Mouse (Mus musculus): Measurements from ENCODE around the gene 4930524B15Rik. TPM values are rescaled to one million over a fixed set of nuclear protein-coding genes. Genes with fewer than 3 reads are reported as not detected.
"Not testable (repeated sequence)": the region's sequence is repeated elsewhere in the genome, so short reads cannot be mapped to it uniquely, and the experiment has no call there.

The 4930524B15Rik gene
- polyA plus RNA-seq, 1 experiment from 2014 or later: not detected

DNA sequence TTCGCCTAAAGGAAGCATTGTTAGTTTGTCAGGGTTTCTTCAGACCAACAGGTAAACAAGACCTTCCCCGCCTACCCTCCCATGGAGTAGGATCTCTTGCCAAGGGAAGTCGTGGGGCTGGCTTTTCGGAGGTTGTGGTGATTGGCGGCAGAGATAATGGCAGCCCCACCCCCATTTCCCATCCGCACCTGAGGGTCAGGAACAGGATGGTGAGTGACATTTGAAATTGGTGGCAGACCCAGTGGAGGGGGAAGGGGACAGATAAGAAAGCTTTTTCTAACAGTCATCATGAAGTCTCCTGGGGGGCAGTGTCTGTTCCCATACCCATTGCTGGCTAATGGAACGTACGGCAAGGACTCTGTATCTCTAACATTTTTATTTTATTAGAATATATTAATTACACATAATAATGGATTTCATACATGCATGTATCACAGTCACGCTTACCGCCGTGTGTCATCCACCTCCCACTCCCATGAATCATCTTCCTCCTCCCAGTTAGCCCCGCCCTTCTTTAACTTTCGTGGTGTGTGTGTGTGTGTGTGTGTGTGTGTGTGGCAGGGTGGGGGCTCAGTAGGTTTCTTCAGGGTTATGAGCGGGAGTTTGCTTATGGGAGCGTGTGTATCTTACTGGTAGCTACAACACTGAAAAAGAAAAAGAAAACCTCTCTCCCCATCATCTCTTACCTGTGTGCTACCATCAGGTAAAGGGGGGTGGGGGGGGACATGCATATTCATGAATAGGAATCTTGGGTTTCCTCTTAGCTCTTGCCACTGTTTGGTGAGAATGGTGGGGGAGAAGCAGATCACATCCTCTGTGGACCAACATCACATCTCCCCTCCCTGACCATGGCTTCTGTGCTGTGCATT is 16.7 kb upstream of the 4930524B15Rik start:
- H3K27me3 ChIP-seq (ENCODE audit: control insufficient read depth, insufficient read depth, low read depth, low read length): no peaks in the 10 kb centered on the region; the same call in 1 of the 2 replicates
- no peak overlapping the region for H3K27ac ChIP-seq (ENCODE audit: low read length)
- ATAC-seq (ENCODE audit: low read depth): peak; percentile 47; the same call in 1 of the 2 replicates
- H3K4me1 ChIP-seq (replicated peaks; ENCODE audit: control insufficient read depth, insufficient read depth, low read length): peaks cover 4% of the 10 kb centered on the region
- peak overlapping the region; percentile 70 for H3K4me2 ChIP-seq (ENCODE audit: low read depth, low read length)
- peak overlapping the region; percentile 57 for H3K9ac ChIP-seq (ENCODE audit: low read length)
- WGBS: 17% methylated on average over 15 of the region's 15 CpGs
- H3K9me3 ChIP-seq (ENCODE audit: control insufficient read depth, low read length): no peaks in the 10 kb centered on the region
- H3K4me3 ChIP-seq (ENCODE audit: low read length): peak overlapping the region; percentile 55
- no peaks in the 10 kb centered on the region for H3K36me3 ChIP-seq (ENCODE audit: control insufficient read depth, insufficient read depth, low read length)

DNA sequence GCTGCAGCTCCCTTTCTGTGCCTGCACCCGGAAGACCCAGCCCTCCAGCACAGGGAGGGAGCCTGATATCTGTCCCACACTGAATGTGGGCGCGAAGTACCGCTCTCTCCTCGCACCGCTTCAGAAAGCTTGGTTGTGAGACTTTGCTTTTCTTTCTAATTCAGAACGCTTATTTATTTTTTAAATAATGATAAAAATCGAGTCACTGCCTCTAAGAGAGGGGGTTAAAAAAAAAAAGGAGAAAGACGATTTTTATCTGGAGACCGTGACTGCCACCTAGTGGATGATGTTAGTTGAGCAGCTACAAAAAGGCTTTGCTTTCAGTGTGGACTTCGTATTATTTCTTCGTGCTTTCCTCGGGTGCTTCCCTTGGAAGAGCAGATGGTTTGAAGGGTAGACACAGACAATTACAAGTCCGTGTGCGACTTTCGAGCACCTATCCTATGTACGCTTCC is 16.0 kb upstream of the 4930524B15Rik start:
- H3K27me3 ChIP-seq (ENCODE audit: control insufficient read depth, insufficient read depth, low read depth, low read length): no peaks in the 10 kb centered on the region; the same call in 1 of the 2 replicates
- WGBS: 1% methylated on average over 17 of the region's 17 CpGs
- no peaks in the 10 kb centered on the region for H3K36me3 ChIP-seq (ENCODE audit: control insufficient read depth, insufficient read depth, low read length)
- H3K9ac ChIP-seq (ENCODE audit: low read length): peak overlapping the region; percentile 57
- H3K27ac ChIP-seq (ENCODE audit: low read length): no peak overlapping the region
- peak overlapping the region; percentile 70 for H3K4me2 ChIP-seq (ENCODE audit: low read depth, low read length)
- peak; percentile 78 for ATAC-seq (ENCODE audit: low read depth)
- H3K4me3 ChIP-seq (ENCODE audit: low read length): peak overlapping the region; percentile 55
- no peaks in the 10 kb centered on the region for H3K9me3 ChIP-seq (ENCODE audit: control insufficient read depth, low read length)
- peaks cover 4% of the 10 kb centered on the region for H3K4me1 ChIP-seq (replicated peaks; ENCODE audit: control insufficient read depth, insufficient read depth, low read length)

DNA sequence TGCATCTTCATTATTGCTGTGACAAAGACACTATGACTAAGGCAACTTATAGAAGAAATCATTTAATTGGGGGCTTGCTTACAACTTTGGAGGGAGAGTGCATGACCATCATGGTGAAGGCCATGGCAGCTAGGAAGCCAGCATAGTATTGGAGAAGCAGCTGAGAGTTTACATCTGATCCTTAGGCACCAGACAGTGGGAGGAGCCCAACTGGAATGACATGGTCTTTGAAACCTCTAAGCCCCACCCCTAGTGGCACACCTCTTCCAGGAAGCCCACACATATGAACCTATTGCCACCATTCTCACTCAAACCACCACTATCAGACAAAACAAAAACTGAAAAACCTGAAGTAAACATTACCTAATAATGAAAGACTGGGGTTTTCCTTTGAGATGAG is 5.3 kb upstream of the 4930524B15Rik start:
- Histone ChIP-seq H3K4me2 (ENCODE audit: low read depth, low read length) (no peak overlapping the region), H3K36me3 (ENCODE audit: control insufficient read depth, insufficient read depth, low read length) (no peaks in the 10 kb centered on the region)

DNA sequence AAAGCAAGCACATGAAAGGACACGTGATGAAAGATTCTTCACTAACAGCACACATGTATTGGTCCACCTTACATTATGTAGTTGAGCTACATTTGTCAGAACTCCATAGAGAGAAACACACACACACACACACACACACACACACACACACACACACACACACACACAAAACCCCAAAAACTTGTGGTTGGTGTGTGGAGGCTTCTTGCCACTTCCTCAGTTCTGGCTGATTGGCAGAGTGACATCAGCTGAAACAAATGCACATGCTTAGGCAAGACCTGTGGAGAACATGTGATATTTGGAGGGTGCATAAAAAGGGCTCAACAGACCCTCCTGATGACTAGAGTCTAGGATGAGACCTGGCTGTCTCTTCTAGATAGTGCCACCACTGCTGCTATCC is 1.4 kb upstream of the 4930524B15Rik start:
- 94% methylated on average over 1 of the region's 1 CpGs for WGBS
- H3K27me3 ChIP-seq (ENCODE audit: control insufficient read depth, insufficient read depth, low read depth, low read length): no peaks in the 10 kb centered on the region
- H3K9me3 ChIP-seq (ENCODE audit: control insufficient read depth, low read length): no peaks in the 10 kb centered on the region
- H3K4me2 ChIP-seq (ENCODE audit: low read depth, low read length): no peak overlapping the region
- ATAC-seq (ENCODE audit: low read depth): no peak
- no peaks in the 10 kb centered on the region for H3K36me3 ChIP-seq (ENCODE audit: control insufficient read depth, insufficient read depth, low read length)
- no peak overlapping the region for H3K27ac ChIP-seq (ENCODE audit: low read length)
- no peak overlapping the region for H3K9ac ChIP-seq (ENCODE audit: low read length)
- no peak overlapping the region for H3K4me3 ChIP-seq (ENCODE audit: low read length)
- peaks cover 3% of the 10 kb centered on the region; the same call in 1 of the 2 replicates for H3K4me1 ChIP-seq (replicated peaks; ENCODE audit: control insufficient read depth, insufficient read depth, low read length)

More for the DNA sequence above, 5.3 kb upstream of the 4930524B15Rik start:
- Histone ChIP-seq H3K27me3 (ENCODE audit: control insufficient read depth, insufficient read depth, low read depth, low read length) (no peaks in the 10 kb centered on the region), H3K4me1 (replicated peaks; ENCODE audit: control insufficient read depth, insufficient read depth, low read length) (no peaks in the 10 kb centered on the region), H3K9ac (ENCODE audit: low read length) (no peak overlapping the region), H3K4me3 (ENCODE audit: low read length) (no peak overlapping the region), H3K9me3 (ENCODE audit: control insufficient read depth, low read length) (no peaks in the 10 kb centered on the region), H3K27ac (ENCODE audit: low read length) (no peak overlapping the region)
- no peak for ATAC-seq (ENCODE audit: low read depth)

DNA sequence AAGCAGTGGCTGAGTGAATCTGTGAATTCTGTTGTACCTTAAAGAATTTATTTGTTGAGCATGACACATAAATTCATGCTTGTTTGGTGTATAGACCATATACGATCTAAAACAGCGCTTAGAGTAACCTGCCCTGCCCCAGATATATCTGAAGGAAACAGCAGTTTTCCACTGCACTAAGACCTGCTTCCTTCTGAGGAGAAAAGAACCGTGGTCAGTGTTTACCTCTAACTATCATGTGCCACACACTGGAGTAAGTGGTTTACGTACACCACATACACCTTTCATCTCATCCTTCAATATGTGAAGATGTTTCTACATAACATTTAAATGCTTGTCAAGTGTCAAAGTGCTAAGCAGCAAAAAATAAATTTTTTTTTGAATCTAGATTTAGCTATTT is 8.7 kb downstream of the 4930524B15Rik start:
- WGBS: 61% methylated on average over 4 of the region's 4 CpGs
- Histone ChIP-seq H3K36me3 (ENCODE audit: control insufficient read depth, insufficient read depth, low read length) (no peaks in the 10 kb centered on the region), H3K9ac (ENCODE audit: low read length) (no peak overlapping the region), H3K27ac (ENCODE audit: low read length) (no peak overlapping the region), H3K27me3 (ENCODE audit: control insufficient read depth, insufficient read depth, low read depth, low read length) (no peaks in the 10 kb centered on the region), H3K4me1 (replicated peaks; ENCODE audit: control insufficient read depth, insufficient read depth, low read length) (no peaks in the 10 kb centered on the region), H3K4me2 (ENCODE audit: low read depth, low read length) (no peak overlapping the region), H3K4me3 (ENCODE audit: low read length) (no peak overlapping the region), H3K9me3 (ENCODE audit: control insufficient read depth, low read length) (no peaks in the 10 kb centered on the region)
- ATAC-seq (ENCODE audit: low read depth): no peak

DNA sequence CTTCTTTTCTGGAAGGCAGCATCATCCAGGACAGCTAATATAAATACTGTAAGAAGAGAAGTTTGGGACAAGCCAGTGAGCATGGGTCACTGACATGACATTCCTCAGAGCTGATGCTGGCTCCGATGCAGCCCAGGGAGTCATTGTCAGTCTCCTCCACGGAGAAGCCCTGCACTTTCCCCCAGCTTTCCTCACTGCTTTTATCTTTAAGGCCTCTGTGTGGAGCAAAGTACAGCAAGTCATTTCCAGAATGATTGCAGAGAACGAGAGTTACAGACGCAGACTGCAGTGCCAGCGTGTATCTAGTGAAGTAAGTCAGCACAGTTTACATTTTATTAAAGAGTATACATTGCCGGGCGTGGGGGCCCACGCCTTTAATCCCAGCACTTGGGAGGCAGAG is 9.4 kb downstream of the 4930524B15Rik start:
- WGBS: 25% methylated on average over 8 of the region's 8 CpGs

DNA sequence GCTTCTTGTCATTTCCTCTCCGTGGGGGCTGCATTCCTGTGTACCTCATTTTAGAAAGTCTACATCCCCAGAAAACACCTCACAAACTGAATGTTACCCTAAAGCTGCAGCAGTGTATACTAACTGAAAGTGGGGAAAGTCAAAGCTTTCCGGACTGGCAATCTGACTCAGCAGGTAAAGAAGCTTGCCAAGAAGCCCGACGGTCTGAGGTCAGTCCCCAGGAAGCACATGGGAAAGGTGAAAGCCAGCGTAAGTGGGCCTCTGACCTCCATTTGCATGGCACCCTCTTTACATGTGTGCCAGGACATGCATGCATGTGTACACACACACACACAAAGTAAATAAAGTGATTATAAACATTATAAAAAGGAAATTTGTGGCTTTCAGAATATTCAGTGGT is 10.3 kb downstream of the 4930524B15Rik start:
- Histone ChIP-seq H3K4me3 (ENCODE audit: low read length) (no peak overlapping the region), H3K27ac (ENCODE audit: low read length) (no peak overlapping the region), H3K4me1 (replicated peaks; ENCODE audit: control insufficient read depth, insufficient read depth, low read length) (no peaks in the 10 kb centered on the region), H3K36me3 (ENCODE audit: control insufficient read depth, insufficient read depth, low read length) (no peaks in the 10 kb centered on the region), H3K9ac (ENCODE audit: low read length) (no peak overlapping the region), H3K9me3 (ENCODE audit: control insufficient read depth, low read length) (peaks cover 2% of the 10 kb centered on the region; the same call in 1 of the 2 replicates), H3K4me2 (ENCODE audit: low read depth, low read length) (no peak overlapping the region), H3K27me3 (ENCODE audit: control insufficient read depth, insufficient read depth, low read depth, low read length) (no peaks in the 10 kb centered on the region)
- 74% methylated on average over 5 of the region's 5 CpGs for WGBS
- no peak for ATAC-seq (ENCODE audit: low read depth)

More for the DNA sequence above, 9.4 kb downstream of the 4930524B15Rik start:
- Histone ChIP-seq H3K27me3 (ENCODE audit: control insufficient read depth, insufficient read depth, low read depth, low read length) (no peaks in the 10 kb centered on the region), H3K9me3 (ENCODE audit: control insufficient read depth, low read length) (peaks cover under 1% of the 10 kb centered on the region; the same call in 1 of the 2 replicates), H3K36me3 (ENCODE audit: control insufficient read depth, insufficient read depth, low read length) (no peaks in the 10 kb centered on the region), H3K4me2 (ENCODE audit: low read depth, low read length) (no peak overlapping the region), H3K9ac (ENCODE audit: low read length) (no peak overlapping the region), H3K4me3 (ENCODE audit: low read length) (no peak overlapping the region), H3K27ac (ENCODE audit: low read length) (no peak overlapping the region), H3K4me1 (replicated peaks; ENCODE audit: control insufficient read depth, insufficient read depth, low read length) (no peaks in the 10 kb centered on the region)
- ATAC-seq (ENCODE audit: low read depth): peak; percentile 52; the same call in 1 of the 2 replicates

DNA sequence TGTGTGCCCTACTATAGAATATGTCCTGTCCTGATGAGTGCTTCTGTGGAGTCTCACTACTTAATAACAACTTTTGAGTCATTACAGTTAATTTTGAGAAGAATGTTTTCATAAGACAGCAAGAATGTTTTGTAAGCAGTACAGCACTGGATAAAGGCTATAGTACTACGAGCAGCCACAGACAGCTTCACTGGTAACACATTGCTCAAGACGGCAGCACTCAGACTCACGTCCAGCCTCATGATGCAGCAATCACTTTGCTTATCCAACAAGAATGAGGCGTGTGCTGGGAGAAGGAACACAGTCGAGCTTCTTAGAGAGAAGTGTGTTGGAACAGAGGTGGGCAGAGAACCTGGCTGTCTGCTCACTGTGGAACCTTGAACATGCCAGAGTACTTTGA is 10.7 kb downstream of the 4930524B15Rik start:
- no peaks in the 10 kb centered on the region for H3K36me3 ChIP-seq (ENCODE audit: control insufficient read depth, insufficient read depth, low read length)
- 0 out of 2 replicates have a peak, but pooled peaks have one; percentile 47 for ATAC-seq (ENCODE audit: low read depth)
- 38% methylated on average over 5 of the region's 5 CpGs for WGBS
- H3K9me3 ChIP-seq (ENCODE audit: control insufficient read depth, low read length): peaks cover 2% of the 10 kb centered on the region; the same call in 1 of the 2 replicates
- no peak overlapping the region for H3K4me3 ChIP-seq (ENCODE audit: low read length)
- no peaks in the 10 kb centered on the region for H3K4me1 ChIP-seq (replicated peaks; ENCODE audit: control insufficient read depth, insufficient read depth, low read length)
- no peak overlapping the region for H3K4me2 ChIP-seq (ENCODE audit: low read depth, low read length)
- no peak overlapping the region for H3K27ac ChIP-seq (ENCODE audit: low read length)
- no peaks in the 10 kb centered on the region for H3K27me3 ChIP-seq (ENCODE audit: control insufficient read depth, insufficient read depth, low read depth, low read length)
- H3K9ac ChIP-seq (ENCODE audit: low read length): no peak overlapping the region

DNA sequence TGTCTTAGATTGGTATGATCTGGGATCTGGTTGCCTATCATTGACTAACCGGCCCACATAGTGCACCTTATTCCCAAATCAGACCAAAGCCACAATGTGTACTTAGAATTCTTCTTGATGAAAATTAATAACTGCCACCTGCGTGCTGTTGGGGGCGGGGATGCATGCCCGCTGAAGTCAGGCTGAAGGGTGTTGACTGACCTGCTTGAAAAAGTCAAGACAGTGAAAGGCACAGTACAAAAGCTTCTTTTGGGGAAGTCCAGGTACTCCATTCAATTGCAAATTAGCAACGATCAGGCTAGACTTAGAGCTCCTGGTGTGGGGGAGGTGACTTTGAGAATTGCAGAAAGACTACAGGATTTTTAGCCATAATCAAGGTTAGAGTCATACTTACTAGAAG is 14.7 kb downstream of the 4930524B15Rik start:
- H3K27ac ChIP-seq (ENCODE audit: low read length); H3K9ac ChIP-seq (ENCODE audit: low read length); H3K4me1 ChIP-seq (replicated peaks; ENCODE audit: control insufficient read depth, insufficient read depth, low read length); ATAC-seq (ENCODE audit: low read depth); H3K4me2 ChIP-seq (ENCODE audit: low read depth, low read length); H3K9me3 ChIP-seq (ENCODE audit: control insufficient read depth, low read length); H3K4me3 ChIP-seq (ENCODE audit: low read length); H3K36me3 ChIP-seq (ENCODE audit: control insufficient read depth, insufficient read depth, low read length); H3K27me3 ChIP-seq (ENCODE audit: control insufficient read depth, insufficient read depth, low read depth, low read length): not testable (repeated sequence)
- WGBS: 88% methylated on average over 5 of the region's 5 CpGs

Data from lung, embryonic 16.5 days (tissue).